Mouse (Mus musculus) ES-E14 (cell line): ENCODE data around the gene Pappa.

Experiments used
- HCFC1 ChIP-seq: IDR thresholded peaks from 2 replicates; pipeline ENCODE4 v1.6.1; 2012; ENCODE audit warnings: low read length, inconsistent platforms, borderline replicate concordance; ENCODE audit not compliant: insufficient read depth
- MAFK ChIP-seq: IDR thresholded peaks from 2 replicates; pipeline ENCODE4 v1.6.1; 2014; ENCODE audit warnings: mild to moderate bottlenecking, low read depth, low read length, inconsistent platforms; ENCODE audit not compliant: insufficient read depth
- ZC3H11A ChIP-seq: IDR thresholded peaks from 2 replicates; pipeline ENCODE4 v1.6.1; 2012; ENCODE audit warnings: low read depth, mild to moderate bottlenecking, inconsistent platforms, low read length, borderline replicate concordance
- ZNF384 ChIP-seq: IDR thresholded peaks from 2 replicates; pipeline ENCODE4 v1.6.1; 2012; ENCODE audit warnings: low read depth, low read length, inconsistent platforms

DNA sequence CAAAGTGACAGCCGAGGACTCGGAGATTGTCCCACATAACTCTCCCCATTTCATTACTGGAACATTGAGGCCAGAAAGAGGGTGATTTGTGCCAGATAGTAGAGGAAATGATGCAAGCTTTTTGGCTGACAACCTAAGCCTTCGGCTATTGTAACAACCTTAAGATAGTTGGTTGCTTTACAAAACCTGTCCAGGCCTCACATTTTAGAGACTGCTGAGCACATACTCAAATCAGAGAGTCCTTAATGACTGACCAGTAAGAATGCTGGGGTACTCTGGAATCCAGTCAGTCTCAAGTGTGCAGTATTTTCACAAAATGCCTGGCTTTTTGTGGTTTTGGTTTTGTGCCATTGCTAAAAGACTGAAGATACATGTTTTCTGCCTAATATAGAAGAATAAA lies 217.8 kb downstream of the Pappa start:
- no peak for TF ChIP-seq ZNF384
- no peak for TF ChIP-seq MAFK
- no peak for TF ChIP-seq HCFC1
- TF ChIP-seq ZC3H11A: no peak
